Mouse (Mus musculus) thymus, adult 2 months (tissue): ENCODE results near the gene Arf6.

ENCODE experiments used
- CTCF ChIP-seq: fragments of 200-500 bp; IDR thresholded peaks from 2 replicates; pipeline ENCODE4 v1.5.1; 2012; ENCODE audit warnings: mild to moderate bottlenecking, control low read depth, low read length, moderate library complexity, borderline replicate concordance; ENCODE audit not compliant: control insufficient read depth, poor library complexity, insufficient read depth; ENCODE audit errors: extremely low read depth
- POLR2A ChIP-seq: fragments of 200-500 bp; IDR thresholded peaks from 2 replicates; pipeline ENCODE4 v1.6.1; 2012; ENCODE audit warnings: mild to moderate bottlenecking, low read length, control low read depth, moderate library complexity; ENCODE audit not compliant: control insufficient read depth, poor library complexity, insufficient read depth; ENCODE audit errors: extremely low read depth

DNA sequence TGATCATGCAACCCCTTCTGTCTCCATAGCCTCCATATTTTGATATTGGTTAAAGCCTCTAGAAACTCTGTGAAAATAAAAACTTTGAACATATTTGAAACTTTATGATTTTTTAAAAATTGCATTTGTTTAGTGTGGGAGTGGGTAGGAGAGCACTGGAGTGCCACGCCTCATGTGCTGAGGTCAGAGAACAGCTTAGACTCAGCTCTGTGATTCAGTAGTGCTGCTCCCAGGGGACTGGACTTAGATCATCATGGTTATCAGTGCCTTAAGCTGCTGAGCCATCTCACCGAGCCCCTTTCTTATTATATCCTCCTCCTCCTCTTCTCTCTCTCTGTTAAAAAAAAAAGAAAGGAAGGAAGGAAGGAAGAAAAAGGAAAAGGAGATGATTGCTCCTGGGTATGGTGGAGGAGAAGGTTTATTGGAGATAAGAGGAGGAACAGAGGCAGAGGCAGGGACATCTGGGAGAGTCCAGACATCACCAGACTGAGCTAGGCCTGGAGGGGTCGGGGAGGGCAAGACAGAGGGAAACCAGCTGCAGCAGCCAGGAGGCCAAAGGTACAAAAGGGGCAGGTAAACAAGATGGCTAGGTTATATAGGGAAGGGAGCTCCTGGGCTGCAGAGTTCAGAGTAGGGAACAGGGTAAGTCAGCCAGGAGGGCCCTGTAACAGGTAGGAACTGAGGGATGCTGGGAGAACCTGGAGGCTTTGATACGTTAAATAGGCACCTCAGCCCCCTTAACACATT, 43.0 kb downstream of the Arf6 start:
- TF ChIP-seq CTCF (no peak), POLR2A (no peak)
